Mouse (Mus musculus): Measurements from ENCODE around the gene Shroom3. TPM values are rescaled to one million over a fixed set of nuclear protein-coding genes. Genes with fewer than 3 reads are reported as not detected.

Shroom3 gene
- polyA plus RNA-seq, 1 experiment from 2014 or later: 5.1 TPM

DNA sequence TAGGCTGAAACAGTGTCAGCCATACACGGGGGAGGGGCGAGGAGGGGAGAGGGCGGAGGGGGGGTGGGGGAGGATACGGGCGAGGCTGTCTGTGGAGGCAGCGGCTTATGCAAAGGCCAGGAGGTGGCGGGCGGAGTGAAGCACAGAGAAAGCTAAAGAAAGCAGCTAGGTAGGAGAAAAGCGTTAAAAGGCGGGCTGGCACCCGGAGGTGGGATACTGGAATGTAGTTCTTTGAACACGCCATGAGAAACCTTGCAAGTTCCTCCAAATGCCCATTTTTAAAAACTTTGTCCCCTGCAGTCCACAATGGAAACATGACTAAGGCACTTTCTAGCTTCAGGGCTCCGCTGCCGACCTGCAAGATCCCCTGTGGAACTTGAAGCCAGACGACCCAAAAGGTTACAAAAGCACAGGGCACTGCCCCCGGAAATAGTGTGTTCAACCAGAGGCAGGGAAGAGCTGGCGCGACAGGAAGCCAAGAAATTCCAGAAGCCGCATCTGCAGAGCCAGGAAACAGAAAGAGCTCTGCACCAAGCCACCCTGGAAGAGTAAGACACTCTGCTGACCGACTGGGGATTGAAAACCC, 322.1 kb downstream of the Shroom3 start:
- ATAC-seq (ENCODE audit: insufficient read depth, low FRiP score, low TSS enrichment): no peak; the same call in 1 of the 2 replicates
- Histone ChIP-seq H3K4me2 (ENCODE audit: low read depth) (peak overlapping the region; percentile 21), H3K27ac (ENCODE audit: low read depth, low read length) (peak overlapping the region; percentile 23; the same call in 1 of the 2 replicates), H3K27me3 (ENCODE audit: control insufficient read depth, insufficient read depth, low read length) (no peaks in the 10 kb centered on the region), H3K36me3 (ENCODE audit: control insufficient read depth, insufficient read depth, low read length) (no peaks in the 10 kb centered on the region), H3K9ac (ENCODE audit: low read length) (no peak overlapping the region), H3K4me1 (ENCODE audit: control insufficient read depth, insufficient read depth, low read length) (peaks cover 3% of the 10 kb centered on the region; the same call in 1 of the 2 replicates), H3K4me3 (ENCODE audit: low read depth, low read length) (no peak overlapping the region), H3K9me3 (ENCODE audit: control insufficient read depth, low read length) (no peaks in the 10 kb centered on the region)
- 14% methylated on average over 20 of the region's 20 CpGs for WGBS
- DNase-seq (ENCODE audit: low spot score): peak; percentile 49

DNA sequence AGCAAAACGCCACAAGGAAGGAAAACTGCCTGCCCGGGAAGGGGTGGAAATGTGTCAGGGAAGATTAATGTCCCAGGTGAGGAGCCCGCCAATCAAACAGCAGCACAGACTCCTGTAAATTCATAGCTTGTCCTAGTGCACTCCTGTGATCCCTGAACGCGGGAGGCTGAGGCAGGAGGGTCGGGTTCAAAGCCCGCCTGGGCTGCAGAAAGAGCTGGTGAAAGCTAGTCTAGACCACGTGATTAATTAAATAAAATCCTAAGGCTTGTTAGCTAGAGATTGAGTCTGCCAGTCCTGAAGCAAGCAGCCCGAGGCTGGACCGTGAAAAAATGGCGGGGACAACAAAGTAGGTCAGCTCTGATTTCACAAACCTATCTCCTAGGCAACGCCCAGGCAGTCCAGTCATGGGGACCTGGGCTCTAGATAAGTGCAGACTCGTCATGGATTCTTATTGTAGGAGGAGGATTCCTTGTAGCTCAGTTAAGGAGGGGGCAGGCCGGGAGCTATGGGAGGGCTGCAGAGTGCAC, 322.6 kb downstream of the Shroom3 start:
- 47% methylated on average over 14 of the region's 14 CpGs for WGBS
- Histone ChIP-seq H3K4me1 (ENCODE audit: control insufficient read depth, insufficient read depth, low read length) (peaks cover 3% of the 10 kb centered on the region; the same call in 1 of the 2 replicates), H3K4me2 (ENCODE audit: low read depth) (peak overlapping the region; percentile 21), H3K27me3 (ENCODE audit: control insufficient read depth, insufficient read depth, low read length) (no peaks in the 10 kb centered on the region), H3K9me3 (ENCODE audit: control insufficient read depth, low read length) (no peaks in the 10 kb centered on the region), H3K36me3 (ENCODE audit: control insufficient read depth, insufficient read depth, low read length) (no peaks in the 10 kb centered on the region), H3K4me3 (ENCODE audit: low read depth, low read length) (no peak overlapping the region), H3K27ac (ENCODE audit: low read depth, low read length) (peak overlapping the region; percentile 23; the same call in 1 of the 2 replicates), H3K9ac (ENCODE audit: low read length) (no peak overlapping the region)
- ATAC-seq (ENCODE audit: insufficient read depth, low FRiP score, low TSS enrichment) (peak; percentile 48; the same call in 1 of the 2 replicates), DNase-seq (ENCODE audit: low spot score) (no peak)

DNA sequence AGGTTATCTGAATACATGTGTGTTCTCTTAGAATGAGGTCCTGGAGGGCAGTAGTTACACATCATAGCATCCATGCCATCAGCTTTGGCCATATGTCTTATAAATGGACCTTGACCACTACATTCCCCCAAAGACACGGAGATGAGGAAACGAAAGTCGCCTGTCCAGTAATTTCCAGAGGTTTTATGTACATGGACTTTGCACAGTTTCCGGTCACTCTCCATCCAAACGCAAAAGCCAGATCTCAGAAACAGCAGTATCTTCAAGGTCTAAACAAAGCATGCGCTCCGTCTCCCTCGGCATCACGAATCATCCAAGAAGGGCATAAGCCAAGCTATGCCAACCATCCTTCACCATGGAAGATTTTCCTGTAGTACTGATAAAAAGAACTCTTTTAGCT, 325.0 kb downstream of the Shroom3 start:
- ATAC-seq (ENCODE audit: insufficient read depth, low FRiP score, low TSS enrichment) (no peak), DNase-seq (ENCODE audit: low spot score) (no peak)
- H3K9me3 ChIP-seq (ENCODE audit: control insufficient read depth, low read length): no peaks in the 10 kb centered on the region
- H3K27ac ChIP-seq (ENCODE audit: low read depth, low read length): no peak overlapping the region
- H3K27me3 ChIP-seq (ENCODE audit: control insufficient read depth, insufficient read depth, low read length): no peaks in the 10 kb centered on the region
- 87% methylated on average over 9 of the region's 9 CpGs for WGBS
- H3K4me3 ChIP-seq (ENCODE audit: low read depth, low read length): no peak overlapping the region
- H3K4me1 ChIP-seq (ENCODE audit: control insufficient read depth, insufficient read depth, low read length): peaks cover 3% of the 10 kb centered on the region; the same call in 1 of the 2 replicates
- H3K4me2 ChIP-seq (ENCODE audit: low read depth): no peak overlapping the region
- H3K9ac ChIP-seq (ENCODE audit: low read length): no peak overlapping the region
- H3K36me3 ChIP-seq (ENCODE audit: control insufficient read depth, insufficient read depth, low read length): no peaks in the 10 kb centered on the region

MicroRNAs within 50 kb of the gene (microRNA counts, 519-probe panel; counts per million panel counts)
- 171 counts per million, percentile 57 among the panel's probes with 10 or more counts for microRNA mmu-miR-1961

Small RNAs within 50 kb of the gene (microRNA-seq; reads per million reads assigned to microRNA genes)
- not detected for gene Mir1961

Other genes starting within 250 kb of the Shroom3 start
- gene Nup54, start 248.2 kb upstream of the Shroom3 start, polyA plus RNA-seq (2014; fragmentation: Nextera tagmentation; extraction: Ambion mirVana): 64.2 and 67.0 TPM in 2 replicates
- 12.4 and 13.2 TPM in 2 replicates for gene Scarb2, start 176.6 kb upstream of the Shroom3 start, polyA plus RNA-seq (2014; fragmentation: Nextera tagmentation; extraction: Ambion mirVana)
- not detected in 2 replicates for gene Fam47e, start 128.4 kb upstream of the Shroom3 start, polyA plus RNA-seq (2014; fragmentation: Nextera tagmentation; extraction: Ambion mirVana)
- 9.0 and 10.7 TPM in 2 replicates for gene Stbd1, start 80.4 kb upstream of the Shroom3 start, polyA plus RNA-seq (2014; fragmentation: Nextera tagmentation; extraction: Ambion mirVana)
- 0.61 and 0.77 TPM in 2 replicates for gene Ccdc158, start 8.2 kb upstream of the Shroom3 start, polyA plus RNA-seq (2014; fragmentation: Nextera tagmentation; extraction: Ambion mirVana)